Mouse (Mus musculus) bone marrow, adult 2 months (tissue): ENCODE data around the gene Ccdc187. TPM values are rescaled to one million over a fixed set of nuclear protein-coding genes. Genes with fewer than 3 reads are reported as not detected.

Experiments
- H3K27ac ChIP-seq: fragments of 200-500 bp; 2 replicates; pipeline ENCODE4 v1.5.1; 2012; ENCODE audit warnings: low read depth, mild to moderate bottlenecking, control low read depth, inconsistent platforms, low read length; ENCODE audit not compliant: control insufficient read depth, poor library complexity, insufficient read depth
- H3K4me1 ChIP-seq: fragments of 200-500 bp; 2 replicates; pipeline ENCODE4 v1.6.1; 2011; ENCODE audit warnings: low read length; ENCODE audit not compliant: control insufficient read depth, insufficient read depth
- H3K4me3 ChIP-seq: fragments of 200-500 bp; replicated peaks from 2 replicates; pipeline ENCODE3; 2011; ENCODE audit warnings: mild to moderate bottlenecking, low read depth, low read length, control low read depth; ENCODE audit not compliant: control insufficient read depth
- CTCF ChIP-seq: fragments of 200-500 bp; IDR thresholded peaks from 2 replicates; pipeline ENCODE4 v1.5.1; 2011; ENCODE audit warnings: low read length, control low read depth; ENCODE audit not compliant: control insufficient read depth, insufficient read depth
- POLR2A ChIP-seq: fragments of 200-500 bp; IDR thresholded peaks from 2 replicates; pipeline ENCODE4 v1.6.1; 2011; ENCODE audit warnings: low read depth, mild to moderate bottlenecking, control low read depth, low read length, borderline replicate concordance; ENCODE audit not compliant: control insufficient read depth
- WGBS: fragments of 180-500 bp; shearing (Covaris S2); methylation state at CpG from one replicate; pipeline ENCODE4 v1.1.7; 2018; 5-methylcytosine and 5-hydroxymethylcytosine counted together
- polyA plus RNA-seq: library from polyadenylated mRNA; stranded (reverse); fragments of >200 nt; gene quantifications from 2 replicates; pipeline ENCODE4 v1.2.4, GENCODE M21; 2011; ENCODE audit warnings: low replicate concordance; ENCODE audit not compliant: missing spikeins, insufficient read depth, insufficient read length

The Ccdc187 gene
- polyA plus RNA-seq, 1 experiment, result not detected

DNA sequence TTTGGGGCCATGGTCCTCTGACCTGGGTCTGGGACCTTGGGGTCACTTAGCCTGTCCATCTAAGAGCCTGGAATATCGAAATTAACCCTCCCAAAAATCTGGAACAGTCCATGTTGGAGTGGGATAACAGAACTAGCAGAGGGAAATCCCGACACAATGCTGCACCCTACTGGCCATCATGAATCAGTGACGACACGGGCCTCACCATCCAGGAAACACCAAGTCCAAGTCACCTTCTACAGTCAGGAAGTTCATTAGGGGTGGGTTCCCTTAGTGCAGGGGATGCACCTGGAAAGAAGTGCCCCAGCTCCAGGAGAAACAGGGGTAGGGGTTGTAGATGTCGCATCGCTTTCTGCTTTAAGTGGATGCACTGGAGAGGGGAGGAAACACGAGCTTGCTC, 20.7 kb downstream of the Ccdc187 start:
- H3K27ac ChIP-seq, result no peak overlapping the region
- TF ChIP-seq CTCF (peak; percentile 66), POLR2A (no peak)
- no peaks in the 10 kb centered on the region for H3K4me1 ChIP-seq
- H3K4me3 ChIP-seq, result no peak overlapping the region
- 16% methylated on average over 7 of the region's 7 CpGs for WGBS

DNA sequence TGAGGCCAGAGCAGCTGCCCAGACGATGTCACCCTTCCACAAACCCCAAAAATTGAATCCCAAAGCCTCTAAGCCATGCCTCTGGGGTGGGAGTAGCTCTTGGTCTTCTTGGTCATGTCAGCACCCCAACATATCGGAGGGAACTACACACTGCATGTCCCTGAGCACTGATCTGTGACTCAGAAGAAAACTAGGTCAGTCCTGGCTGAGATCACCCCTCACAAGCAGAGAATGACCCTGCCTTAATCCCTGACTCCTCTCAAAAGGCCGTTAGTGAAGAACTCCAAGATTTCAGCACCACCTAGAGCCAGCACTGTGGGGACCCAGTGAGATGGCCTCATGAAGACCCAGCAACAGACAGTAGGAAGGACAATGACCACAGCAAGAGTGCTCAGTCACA, 26.1 kb downstream of the Ccdc187 start:
- Histone ChIP-seq H3K4me3 (no peak overlapping the region), H3K27ac (no peak overlapping the region), H3K4me1 (no peaks in the 10 kb centered on the region)
- TF ChIP-seq CTCF, result no peak
- TF ChIP-seq POLR2A, result no peak
- 61% methylated on average over 3 of the region's 3 CpGs for WGBS

DNA sequence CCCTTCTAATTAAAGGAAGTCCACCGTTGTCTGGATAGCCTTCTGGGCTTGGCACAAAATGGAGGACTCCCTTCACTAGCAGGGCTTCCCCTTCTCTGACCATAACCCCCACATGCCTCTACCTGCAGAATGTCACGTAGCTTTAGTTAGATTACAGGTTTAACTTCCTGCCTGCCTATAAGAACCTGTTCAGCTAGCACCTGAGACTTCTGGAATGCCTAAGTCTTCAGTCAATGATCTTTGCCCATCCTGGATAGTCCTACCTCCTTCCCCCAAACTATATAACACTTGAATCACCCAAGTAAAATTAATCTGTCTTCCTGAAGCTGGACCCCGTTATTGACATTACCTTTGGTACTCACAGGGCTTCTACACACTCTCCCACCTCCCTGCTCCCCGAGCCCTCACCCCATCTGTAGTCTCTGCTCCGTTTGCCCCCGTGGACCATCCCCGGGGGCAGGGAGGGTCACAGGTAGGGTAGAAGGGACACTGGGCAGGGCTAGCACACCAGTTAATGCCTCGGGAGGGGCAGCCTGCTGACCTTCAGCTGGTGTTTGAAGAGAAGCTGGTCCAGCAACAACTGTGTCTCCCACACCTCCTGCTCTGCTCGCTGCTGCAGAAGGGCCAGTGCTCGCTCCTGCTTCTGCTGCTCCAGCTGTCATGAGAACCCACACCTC, 28.2 kb downstream of the Ccdc187 start:
- TF ChIP-seq CTCF (no peak), POLR2A (no peak)
- Histone ChIP-seq H3K4me1 (no peaks in the 10 kb centered on the region), H3K4me3 (no peak overlapping the region), H3K27ac (no peak overlapping the region)
- 71% methylated on average over 10 of the region's 10 CpGs for WGBS

DNA sequence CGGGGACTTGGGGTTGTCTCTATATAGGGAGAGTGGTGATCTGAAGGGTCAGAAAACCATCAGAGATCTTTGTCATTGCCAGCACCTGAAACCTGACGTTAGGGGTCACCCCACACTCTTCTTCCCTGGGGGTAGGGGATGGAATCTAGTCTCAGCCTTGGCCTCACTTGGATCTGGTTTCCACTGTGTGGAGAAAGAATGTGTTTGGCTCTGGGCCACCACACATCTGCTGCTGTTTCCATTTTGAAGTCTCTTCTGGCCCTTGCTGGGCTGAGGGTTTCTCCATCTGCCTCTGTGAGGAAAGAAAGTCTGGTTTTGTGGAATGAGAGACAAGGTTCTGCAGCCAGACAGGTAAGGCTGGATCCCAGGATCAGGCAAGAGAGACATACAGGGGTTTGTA, 29.3 kb downstream of the Ccdc187 start:
- H3K4me3 ChIP-seq, result no peak overlapping the region
- H3K4me1 ChIP-seq, result no peaks in the 10 kb centered on the region
- H3K27ac ChIP-seq, result no peak overlapping the region
- WGBS, result 72% methylated on average over 2 of the region's 2 CpGs
- no peak for TF ChIP-seq CTCF
- no peak for TF ChIP-seq POLR2A

DNA sequence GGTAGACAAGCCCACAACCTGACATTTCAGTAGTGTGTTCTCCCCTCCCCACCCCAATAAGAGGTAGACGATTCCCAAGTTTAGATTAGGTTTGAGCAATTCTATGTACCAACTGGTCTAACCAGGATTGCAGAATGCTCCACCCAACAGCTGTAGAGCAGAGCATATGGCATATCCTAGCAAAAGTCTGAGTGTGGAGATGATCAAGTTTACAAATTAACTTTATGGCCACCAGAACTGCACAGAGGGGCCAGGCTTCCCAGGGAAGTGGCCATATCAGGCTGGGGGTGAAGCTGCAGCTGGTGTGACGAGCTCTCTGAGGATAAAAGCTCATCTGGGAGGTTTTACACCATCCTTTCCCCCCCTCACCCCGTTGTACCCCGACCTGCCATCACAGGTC, 29.7 kb downstream of the Ccdc187 start:
- no peaks in the 10 kb centered on the region for H3K4me1 ChIP-seq
- 61% methylated on average over 4 of the region's 4 CpGs for WGBS
- H3K27ac ChIP-seq, result no peak overlapping the region
- no peak overlapping the region for H3K4me3 ChIP-seq
- no peak for TF ChIP-seq CTCF
- TF ChIP-seq POLR2A, result no peak

DNA sequence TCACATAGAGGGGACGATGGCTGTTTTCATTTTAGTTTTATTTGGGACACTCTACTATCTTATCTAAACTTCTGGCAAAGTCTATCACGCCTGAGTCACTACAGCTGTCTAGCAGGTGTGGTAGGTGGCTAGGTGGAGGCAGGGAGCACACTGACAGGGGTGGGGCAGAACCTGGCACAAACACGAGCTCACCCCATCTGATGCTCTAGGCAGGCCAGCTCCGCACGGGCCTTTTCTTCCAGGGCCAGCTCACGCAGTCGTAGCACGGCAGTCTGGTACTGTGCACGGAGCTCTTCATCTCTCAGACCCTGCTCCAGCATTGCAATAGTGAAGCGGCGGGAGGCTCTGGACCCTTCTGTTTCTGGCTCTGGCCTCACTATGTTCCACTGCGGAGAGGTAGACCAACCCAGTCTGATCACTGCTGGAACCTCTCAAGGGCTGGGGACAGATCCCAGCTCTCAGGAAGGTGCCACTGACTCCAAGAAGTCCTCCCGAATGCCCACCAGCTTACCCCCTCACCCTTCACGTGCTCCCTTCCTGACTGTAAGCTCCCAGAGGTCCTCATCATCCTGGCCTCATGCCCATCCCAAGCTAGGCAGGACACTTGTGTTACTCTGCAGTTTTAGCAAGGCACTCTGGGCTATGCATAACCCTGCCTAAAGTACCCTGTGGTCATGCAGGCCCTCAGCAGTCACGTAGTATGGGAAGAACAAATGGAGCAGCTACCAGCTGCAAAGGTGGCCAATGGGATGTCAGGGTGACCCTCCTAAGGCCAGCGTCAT, 36.9 kb downstream of the Ccdc187 start:
- H3K4me1 ChIP-seq, result no peaks in the 10 kb centered on the region
- no peak overlapping the region for H3K4me3 ChIP-seq
- 82% methylated on average over 16 of the region's 16 CpGs for WGBS
- no peak overlapping the region for H3K27ac ChIP-seq
- TF ChIP-seq POLR2A, result no peak
- no peak for TF ChIP-seq CTCF

DNA sequence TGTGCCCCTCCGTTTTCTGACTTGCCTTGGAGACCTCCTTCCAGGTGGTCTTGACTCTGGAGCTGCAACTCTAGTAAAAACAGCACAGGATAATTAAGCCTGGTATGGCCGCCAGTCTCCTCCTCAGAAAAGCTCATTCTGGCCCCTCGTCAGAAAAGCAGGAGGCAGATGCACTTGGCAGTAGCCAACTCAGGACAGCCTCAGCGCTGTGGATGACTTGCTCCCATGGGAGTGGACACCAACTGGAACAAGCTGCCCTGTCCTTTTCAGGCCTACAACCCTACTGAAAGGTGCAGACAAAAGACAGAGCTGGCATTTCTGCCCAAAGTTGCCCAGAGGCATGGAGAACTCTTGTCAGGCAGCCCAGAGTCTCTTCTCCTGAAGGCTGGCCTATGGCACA, 39.5 kb downstream of the Ccdc187 start:
- WGBS, result 76% methylated on average over 4 of the region's 4 CpGs

DNA sequence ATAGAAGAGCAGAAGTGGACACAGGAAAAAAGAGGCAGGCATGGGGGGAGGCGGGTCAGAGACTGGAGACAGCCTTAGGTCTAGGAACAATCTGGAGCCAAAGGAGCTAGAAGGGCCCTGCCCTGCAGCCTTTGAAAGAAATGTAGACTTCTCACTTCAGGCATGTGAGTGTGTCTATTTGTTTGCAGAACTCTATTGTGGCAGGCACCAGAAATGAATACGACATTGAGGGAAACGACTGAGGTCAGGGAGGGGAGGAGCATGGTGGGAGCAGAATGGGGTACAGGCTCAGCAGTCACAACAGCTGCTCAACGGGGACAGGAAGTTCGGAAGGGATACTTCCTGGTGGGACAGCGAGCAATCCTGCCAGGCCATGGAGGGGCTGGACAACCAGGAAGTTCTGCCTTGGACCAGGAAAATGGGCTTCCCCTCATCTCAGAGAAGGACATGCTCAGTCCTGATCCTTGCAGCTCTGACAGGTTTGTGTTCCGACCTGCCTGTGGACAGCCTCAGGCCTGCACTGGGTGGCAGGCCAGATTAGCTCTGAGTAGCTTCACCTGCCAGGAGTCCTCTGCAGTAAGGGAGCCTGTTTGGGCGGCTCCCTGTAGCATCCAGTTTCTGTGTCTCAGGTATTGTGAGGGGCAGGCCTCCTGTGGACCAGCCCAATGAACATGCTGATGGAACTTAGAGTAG, 41.7 kb downstream of the Ccdc187 start:
- WGBS, result 31% methylated on average over 8 of the region's 8 CpGs
- Histone ChIP-seq H3K4me3 (no peak overlapping the region), H3K4me1 (no peaks in the 10 kb centered on the region), H3K27ac (no peak overlapping the region)
- TF ChIP-seq CTCF (no peak), POLR2A (no peak)

More for the DNA sequence above, 39.5 kb downstream of the Ccdc187 start:
- Histone ChIP-seq H3K4me1 (no peaks in the 10 kb centered on the region), H3K27ac (no peak overlapping the region), H3K4me3 (no peak overlapping the region)
- TF ChIP-seq CTCF (no peak), POLR2A (no peak)
